Comparison of ENCODE assay signal across 18 mouse cellular contexts in the genomic region with DNA sequence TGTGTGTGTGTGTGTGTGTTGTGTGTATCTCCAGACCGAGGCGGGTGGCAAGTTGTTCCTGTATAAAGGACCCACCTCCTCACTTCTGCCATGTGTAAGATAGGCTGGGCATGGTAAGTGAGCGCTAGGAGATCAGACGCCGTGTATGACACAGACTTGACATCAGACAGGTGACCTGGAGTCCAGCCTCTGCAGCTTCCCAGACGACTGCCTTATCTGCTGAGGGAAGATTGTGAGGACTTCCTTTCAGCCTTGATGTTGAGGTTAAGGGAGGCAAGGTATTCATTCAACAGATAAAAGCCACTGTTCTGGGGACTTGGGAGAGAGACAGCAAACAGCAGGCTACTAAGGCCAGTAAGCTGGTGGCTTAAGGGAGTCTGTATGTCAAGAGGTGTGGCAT. TPM values are rescaled to one million over a fixed set of nuclear protein-coding genes. Genes with fewer than 3 reads are reported as not detected.
A peak's percentile ranks its signal among the peaks of the same experiment; 100 is the strongest.
DNase-seq lines count a peak whose midpoint lies in the region; ATAC-seq and TF ChIP-seq lines count a peak whose summit lies in the region.
"Had no signal": no experiment of that assay in that cellular context is flagged by ENCODE, and none has a peak within 500 bp of the region (broad histone marks: within the 10 kb centered on the region; RNA-seq: fewer than 3 reads in every experiment).

No protein-coding gene starts in this region.

- DNase-seq in lung, postnatal 10 days: no peak
- DNase-seq in retina, embryonic 14.5 days (ENCODE audit: low spot score): no peak
- DNase-seq in forebrain, postnatal 0 days: no peak
- DNase-seq: adrenal gland, adult 2 months; cerebellum, adult 11-12 months; cerebellum, postnatal 36 days; gastrocnemius, postnatal 10 days; heart, adult 2 months; kidney, adult 9 months; layer of hippocampus, postnatal 36 days; spleen, adult 18-20 months; thymus, adult 18-20 months had no signal

- 73% methylated on average over 5 of the region's 6 CpGs for WGBS in midbrain, embryonic 13.5 days
- WGBS in midbrain, embryonic 15.5 days: 56% methylated on average over 6 of the region's 6 CpGs
- WGBS in liver, embryonic 15.5 days (ENCODE audit: insufficient replicate concordance): 9% methylated on average over 6 of the region's 6 CpGs
- 66% methylated on average over 6 of the region's 6 CpGs for WGBS in forebrain, postnatal 0 days

- H3K4me1 ChIP-seq in midbrain, embryonic 13.5 days (replicated peaks): peaks cover 69% of the 10 kb centered on the region
- H3K4me1 ChIP-seq in midbrain, embryonic 15.5 days: peaks cover 62% of the 10 kb centered on the region
- peaks cover 88% of the 10 kb centered on the region for H3K4me1 ChIP-seq in liver, embryonic 15.5 days (replicated peaks)
- peaks cover 20% of the 10 kb centered on the region for H3K4me1 ChIP-seq in forebrain, postnatal 0 days (ENCODE audit: insufficient read depth)

- no peak for TF ChIP-seq CTCF in forebrain, postnatal 0 days (IDR thresholded peaks at IDR 0.05; ENCODE audit: low read depth)

- no peaks in the 10 kb centered on the region for H3K9me3 ChIP-seq in midbrain, embryonic 13.5 days
- H3K9me3 ChIP-seq in midbrain, embryonic 15.5 days: no peaks in the 10 kb centered on the region
- H3K9me3 ChIP-seq in liver, embryonic 15.5 days (replicated peaks): no peaks in the 10 kb centered on the region
- H3K9me3 ChIP-seq in forebrain, postnatal 0 days (ENCODE audit: low read length): no peaks in the 10 kb centered on the region
- H3K9me3 ChIP-seq: lung, embryonic 15.5 days had no signal

- no peak overlapping the region for H3K4me2 ChIP-seq in midbrain, embryonic 13.5 days (replicated peaks)
- no peak overlapping the region for H3K4me2 ChIP-seq in midbrain, embryonic 15.5 days
- H3K4me2 ChIP-seq in liver, embryonic 15.5 days: peak overlapping the region; percentile 85
- no peak overlapping the region for H3K4me2 ChIP-seq in forebrain, postnatal 0 days (ENCODE audit: low read depth)
- H3K4me2 ChIP-seq: lung, embryonic 15.5 days had no signal

- no peak overlapping the region for H3K4me3 ChIP-seq in midbrain, embryonic 13.5 days (replicated peaks)
- H3K4me3 ChIP-seq in midbrain, embryonic 15.5 days: no peak overlapping the region
- H3K4me3 ChIP-seq in liver, embryonic 15.5 days (replicated peaks): no peak overlapping the region
- no peak overlapping the region for H3K4me3 ChIP-seq in forebrain, postnatal 0 days (ENCODE audit: low read depth, low read length)
- H3K4me3 ChIP-seq: heart, adult 2 months; lung, embryonic 15.5 days had no signal

- no peak overlapping the region for H3K9ac ChIP-seq in midbrain, embryonic 13.5 days (replicated peaks)
- H3K9ac ChIP-seq in midbrain, embryonic 15.5 days: no peak overlapping the region
- H3K9ac ChIP-seq in liver, embryonic 15.5 days: no peak overlapping the region
- H3K9ac ChIP-seq in forebrain, postnatal 0 days: no peak overlapping the region
- H3K9ac ChIP-seq: lung, embryonic 15.5 days had no signal

- H3K27ac ChIP-seq in midbrain, embryonic 13.5 days: 0 out of 2 replicates have a peak overlapping the region, but pooled peaks have one; percentile 25
- H3K27ac ChIP-seq in midbrain, embryonic 15.5 days: no peak overlapping the region
- peak overlapping the region; percentile 57 for H3K27ac ChIP-seq in liver, embryonic 15.5 days (replicated peaks)
- H3K27ac ChIP-seq in forebrain, postnatal 0 days (ENCODE audit: low read depth, low read length): no peak overlapping the region
- H3K27ac ChIP-seq: heart, adult 2 months; lung, embryonic 15.5 days had no signal

- no peaks in the 10 kb centered on the region for H3K27me3 ChIP-seq in midbrain, embryonic 13.5 days
- H3K27me3 ChIP-seq in midbrain, embryonic 15.5 days (replicated peaks): no peaks in the 10 kb centered on the region
- H3K27me3 ChIP-seq in liver, embryonic 15.5 days: no peaks in the 10 kb centered on the region
- no peaks in the 10 kb centered on the region for H3K27me3 ChIP-seq in forebrain, postnatal 0 days (ENCODE audit: insufficient read depth, low read length)
- H3K27me3 ChIP-seq: lung, embryonic 15.5 days had no signal

- no peak for ATAC-seq in midbrain, embryonic 13.5 days
- ATAC-seq in midbrain, embryonic 15.5 days (replicated peaks): no peak
- ATAC-seq in erythroid progenitor cell, adult 5-6 weeks (replicated peaks; ENCODE audit: low FRiP score, poor library complexity, severe bottlenecking): peak; percentile 36; the same call in 1 of the 2 replicates
- peak; percentile 47 for ATAC-seq in liver, embryonic 15.5 days (ENCODE audit: insufficient read depth)
- no peak for ATAC-seq in forebrain, postnatal 0 days
- ATAC-seq: hindbrain, embryonic 16.5 days had no signal

- no peaks in the 10 kb centered on the region for H3K36me3 ChIP-seq in midbrain, embryonic 13.5 days
- H3K36me3 ChIP-seq in midbrain, embryonic 15.5 days (replicated peaks): no peaks in the 10 kb centered on the region
- no peaks in the 10 kb centered on the region for H3K36me3 ChIP-seq in liver, embryonic 15.5 days (replicated peaks)
- H3K36me3 ChIP-seq in forebrain, postnatal 0 days (ENCODE audit: insufficient read depth): no peaks in the 10 kb centered on the region
- H3K36me3 ChIP-seq: lung, embryonic 15.5 days had no signal

RNA-seq across cellular contexts. Expression of a gene that starts 6.6 kb away (rescaled TPM):
- 65.3 and 71.7 TPM in 2 replicates for polyA plus RNA-seq in midbrain, embryonic 13.5 days (2015; fragmentation: Nextera tagmentation; extraction: Ambion mirVana)
- polyA plus RNA-seq in midbrain, embryonic 15.5 days (2015; fragmentation: Nextera tagmentation; extraction: Ambion mirVana): 188 and 197 TPM in 2 replicates
- total RNA-seq in erythroid progenitor cell, adult 5-6 weeks (2015; ENCODE audit: low replicate concordance): 50.3 and 64.2 TPM in 2 replicates
- 42.0 and 49.3 TPM in 2 replicates for total RNA-seq in erythroid progenitor cell, adult 5-6 weeks (2017; ENCODE audit: low replicate concordance)
- 11.5 and 15.7 TPM in 2 replicates for polyA plus RNA-seq in liver, embryonic 15.5 days (2015; fragmentation: Nextera tagmentation; extraction: Ambion mirVana)
- total RNA-seq in forebrain, postnatal 0 days (2014; rRNA removed): 139 and 204 TPM in 2 replicates
- 126 and 192 TPM in 2 replicates for polyA plus RNA-seq in forebrain, postnatal 0 days (2015; fragmentation: Nextera tagmentation; extraction: Ambion mirVana)

Comparison
In these comparisons a context has a peak if more than half of its experiments do, and no peak if none do; other contexts are left out.
1. H3K27ac ChIP-seq: peak in midbrain, embryonic 13.5 days (single experiment) and liver, embryonic 15.5 days (single experiment); none in midbrain, embryonic 15.5 days (single experiment) and forebrain, postnatal 0 days (single experiment).
2. ATAC-seq: peak in erythroid progenitor cell, adult 5-6 weeks (single experiment) and liver, embryonic 15.5 days (single experiment); none in midbrain, embryonic 13.5 days (single experiment), midbrain, embryonic 15.5 days (single experiment) and forebrain, postnatal 0 days (single experiment).